Mouse (Mus musculus): Measurements from ENCODE around the gene Lrfn1.
A peak's percentile ranks its signal among the peaks of the same experiment; 100 is the strongest.

Lrfn1 gene

DNA sequence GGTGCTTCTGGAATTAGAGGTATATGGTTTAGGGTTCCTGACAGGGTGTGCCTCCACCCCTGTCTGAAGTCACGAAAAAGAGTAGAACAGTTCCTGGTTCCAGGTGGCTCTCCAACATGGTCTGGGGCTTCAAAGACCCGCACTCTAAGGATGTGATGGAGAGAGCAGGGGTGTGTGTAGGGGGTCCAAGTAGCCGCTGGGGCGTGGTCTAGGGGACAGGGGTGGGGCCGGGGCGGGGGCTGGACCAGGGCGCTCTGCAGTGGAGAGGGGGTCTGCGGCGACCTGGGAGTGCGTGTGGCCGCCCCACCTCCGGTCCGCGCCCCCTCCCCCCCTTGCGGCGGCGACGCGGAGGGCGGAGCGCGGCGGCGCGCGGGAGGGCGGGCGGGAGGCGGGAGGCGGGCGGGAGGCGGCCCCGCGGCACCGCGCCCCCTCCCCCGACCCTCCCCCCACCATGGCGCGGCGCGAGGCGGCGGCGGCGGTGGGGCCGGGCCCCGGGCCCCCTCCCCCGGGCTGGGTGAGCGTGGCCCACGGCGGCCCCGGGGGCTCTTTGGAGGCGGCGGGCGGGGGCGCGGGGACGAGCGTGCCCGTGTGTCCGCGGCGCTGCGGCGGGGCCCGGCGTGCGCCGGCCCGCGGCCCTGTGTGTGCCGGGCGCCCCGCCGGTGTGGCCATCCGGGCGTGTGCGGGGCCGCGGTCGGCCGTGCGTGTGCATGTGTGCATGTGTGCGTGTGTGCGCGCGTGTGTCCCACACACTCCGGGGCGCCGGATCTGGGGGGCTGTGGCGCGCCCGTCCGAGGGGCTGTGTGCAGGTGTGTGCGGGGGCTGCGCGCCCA lies at the start of gene Lrfn1:
TSS of gene Lrfn1 (plus strand) at position 450 of the 830 bp plus-strand sequence.
- DNase-seq (ENCODE audit: low spot score in 2 of 2), result no peak

DNA sequence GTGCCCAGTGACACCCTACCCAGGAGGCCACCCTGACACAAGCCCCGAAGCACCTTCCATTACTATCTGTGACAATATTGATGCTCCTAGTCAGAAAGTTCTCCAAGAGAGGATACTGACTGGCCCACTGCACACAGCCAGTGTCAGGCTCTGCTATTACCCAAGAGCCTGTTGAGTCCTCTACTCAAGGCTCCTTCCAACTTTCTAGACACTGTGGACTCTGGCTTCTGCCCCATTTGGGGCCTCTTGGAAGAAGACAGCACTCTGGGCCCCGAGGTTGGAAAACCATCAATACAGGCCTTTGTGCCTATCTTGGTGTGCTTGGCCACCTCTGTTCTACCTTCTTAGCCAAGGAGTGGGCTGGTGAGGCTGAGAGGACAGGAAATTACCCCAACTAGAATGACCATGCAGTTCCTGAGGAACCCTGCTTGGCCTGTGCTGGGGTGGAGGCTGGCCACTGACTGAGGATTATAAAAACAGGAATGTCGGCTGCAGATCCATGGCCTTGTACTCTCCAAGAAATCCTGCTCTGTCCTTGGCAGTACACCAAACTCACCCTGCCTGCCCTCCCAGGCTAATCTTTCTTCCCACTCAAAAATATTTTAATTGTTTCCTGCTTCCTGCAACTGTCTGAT lies 40.8 kb upstream of the Lrfn1 start:
- DNase-seq (ENCODE audit: low spot score in 2 of 2), result no peak

DNA sequence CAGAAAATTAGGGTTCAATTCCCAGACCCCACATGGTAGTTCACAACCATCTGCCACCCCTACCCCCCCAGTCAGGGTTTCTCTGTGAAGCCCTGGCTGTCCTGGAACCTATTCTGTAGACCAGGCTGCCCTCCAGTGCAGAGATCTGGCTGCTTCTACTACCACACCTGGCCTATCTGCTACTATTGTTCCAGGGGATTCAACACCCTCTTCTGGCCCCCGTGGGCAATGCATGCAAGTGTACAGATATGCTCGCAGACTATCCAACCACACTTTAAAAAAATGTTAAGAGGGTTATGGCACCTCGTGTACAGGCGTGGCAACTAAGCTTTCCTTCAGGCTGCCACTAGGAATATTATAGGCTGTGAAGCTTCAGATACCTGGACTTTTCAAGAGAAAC lies 39.0 kb upstream of the Lrfn1 start:
- no peak for DNase-seq (ENCODE audit: low spot score in 2 of 2)

DNA sequence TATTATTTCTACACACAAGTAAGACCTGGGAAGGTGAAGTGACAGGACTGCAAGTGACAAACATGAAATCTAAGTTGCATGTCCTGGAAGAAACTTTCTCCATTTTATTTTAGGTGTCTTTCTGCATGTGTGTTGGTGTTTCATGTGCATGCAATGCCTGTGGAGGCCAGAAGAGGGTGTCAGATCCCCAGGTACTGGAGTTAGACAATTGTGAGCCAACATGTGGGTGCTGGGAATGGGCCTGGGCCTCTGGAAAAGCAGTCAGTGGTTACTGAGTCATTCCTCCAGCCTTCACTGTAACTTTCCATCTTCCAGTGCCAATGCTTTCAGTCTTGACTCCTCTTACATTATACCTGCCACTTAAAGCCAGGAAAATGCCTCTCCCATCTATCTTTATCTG lies 34.4 kb upstream of the Lrfn1 start:
- no peak for DNase-seq (ENCODE audit: low spot score in 2 of 2)

DNA sequence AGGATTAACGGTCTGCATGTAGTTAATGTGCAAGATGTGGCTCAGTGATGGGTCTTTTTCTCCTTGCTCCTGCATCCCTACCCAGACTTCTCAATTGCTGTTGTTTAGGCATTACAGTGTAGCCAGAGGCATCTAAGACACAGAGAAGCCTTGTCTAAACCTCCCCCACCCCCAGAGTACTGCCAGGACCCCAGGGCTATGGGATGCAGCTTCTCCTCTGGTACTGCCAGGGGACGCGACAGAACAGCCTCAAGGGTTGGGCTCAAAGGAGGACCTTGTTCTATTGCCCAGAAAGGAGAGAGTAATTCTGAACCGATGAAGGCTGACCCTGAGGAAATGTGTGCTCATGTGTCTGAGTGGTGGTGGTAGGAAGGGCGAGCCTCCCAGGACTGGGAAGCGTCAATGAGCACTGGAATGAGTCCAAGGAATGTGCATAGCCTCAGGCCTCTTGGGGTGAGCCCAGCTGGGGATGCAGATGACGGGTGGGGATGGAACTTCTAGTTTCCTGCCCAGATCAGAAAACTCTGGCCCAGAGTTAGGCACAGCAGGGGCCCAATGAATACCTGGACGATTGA lies 33.6 kb upstream of the Lrfn1 start:
- peak in 1 of 2 experiments; percentile 26 for DNase-seq (ENCODE audit: low spot score in 2 of 2)

DNA sequence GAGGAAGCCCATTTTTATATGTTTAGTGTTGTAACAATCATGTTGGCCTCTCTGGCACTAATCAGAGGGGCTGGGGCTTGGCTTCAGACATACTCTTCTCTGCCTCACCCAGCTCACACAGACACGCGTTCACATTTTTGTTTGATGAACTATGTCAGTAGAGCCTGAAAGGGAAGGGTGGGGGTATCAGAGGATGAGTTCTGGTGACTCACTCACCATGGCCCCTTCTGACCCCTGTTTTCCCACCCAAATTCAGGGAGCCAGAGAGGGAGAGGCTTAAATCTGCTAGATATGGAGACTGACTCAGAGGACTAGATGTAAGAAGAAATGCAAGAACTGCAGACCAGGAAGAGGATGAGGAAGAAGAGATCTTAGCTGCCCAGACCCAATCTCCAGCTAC lies 32.4 kb upstream of the Lrfn1 start:
- DNase-seq (ENCODE audit: low spot score in 2 of 2), result no peak

DNA sequence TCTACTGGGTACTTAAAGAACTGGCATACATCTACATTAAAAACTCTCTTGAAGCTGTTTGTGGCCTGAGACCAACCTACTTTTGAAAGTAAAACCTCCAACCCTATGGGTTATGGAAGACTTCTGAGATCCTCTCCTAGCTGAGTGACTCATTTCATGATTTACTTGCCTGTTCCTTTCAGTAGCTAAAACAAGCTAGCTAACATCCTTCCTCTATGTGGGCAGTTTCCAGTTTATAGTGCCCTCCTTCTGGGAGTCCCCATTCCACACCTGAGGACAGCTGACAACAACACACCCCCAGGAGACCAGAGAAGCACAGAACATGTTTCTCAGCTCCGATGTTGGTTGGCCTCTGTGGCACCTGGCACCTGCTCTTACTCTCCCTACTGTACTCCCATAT lies 28.8 kb upstream of the Lrfn1 start:
- no peak for DNase-seq (ENCODE audit: low spot score in 2 of 2)

DNA sequence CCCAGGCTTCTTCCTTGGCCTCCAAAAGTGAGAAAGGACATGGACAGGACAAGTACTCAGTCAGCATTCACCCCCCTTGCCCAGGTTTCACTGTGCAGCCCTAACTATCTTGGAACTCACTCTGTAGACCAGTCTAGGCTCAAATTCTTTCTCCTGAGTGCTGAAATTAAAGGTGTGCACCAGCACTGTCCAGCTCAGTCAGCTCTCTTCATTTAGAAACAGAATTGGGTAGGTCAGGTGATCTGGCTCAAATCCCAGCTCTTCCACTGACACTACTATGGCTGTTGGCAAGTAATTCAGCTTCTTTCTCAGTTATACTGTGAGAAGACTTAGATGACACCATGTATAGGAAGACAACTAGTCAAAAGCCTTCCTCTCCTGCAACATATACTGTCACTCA lies 24.0 kb upstream of the Lrfn1 start:
- DNase-seq (ENCODE audit: low spot score in 2 of 2), result no peak

DNA sequence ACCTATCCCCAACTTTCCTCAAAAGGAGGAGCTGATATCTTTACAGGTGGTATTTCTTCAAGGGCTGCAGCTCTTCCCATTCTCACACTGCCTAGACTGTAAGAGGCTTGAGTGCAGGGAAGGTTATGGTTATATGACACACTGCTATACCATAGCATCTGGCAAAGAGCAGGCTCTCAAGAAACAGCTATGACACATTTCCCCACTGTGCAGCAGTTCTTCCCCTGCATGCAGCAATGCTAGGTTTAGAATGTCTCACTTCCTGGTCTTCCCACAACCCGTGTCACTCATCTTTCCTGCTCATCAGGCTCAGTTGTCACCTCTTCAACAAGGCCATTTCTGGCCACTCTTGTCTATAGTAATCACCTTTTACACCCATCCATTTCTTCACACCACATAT lies 21.3 kb upstream of the Lrfn1 start:
- no peak for DNase-seq (ENCODE audit: low spot score in 2 of 2)

DNA sequence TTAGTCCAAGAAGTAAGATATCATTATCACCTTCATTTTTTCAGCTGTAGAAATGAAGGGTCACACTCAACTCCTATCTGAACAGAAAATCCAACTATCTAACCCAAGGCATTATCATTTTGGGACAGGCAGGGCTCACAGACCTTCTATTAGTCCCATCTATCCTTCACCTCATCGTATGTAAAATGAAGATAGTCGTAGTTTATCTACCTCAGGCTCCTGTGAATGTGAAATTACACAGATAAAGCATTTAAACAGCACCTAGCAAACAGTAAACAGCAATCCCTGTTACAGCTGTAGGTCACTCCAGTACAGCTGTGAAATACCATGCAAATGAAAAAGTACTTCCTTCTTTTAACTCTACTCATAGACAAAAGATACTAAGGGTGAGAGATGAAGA lies 19.5 kb upstream of the Lrfn1 start:
- DNase-seq (ENCODE audit: low spot score in 2 of 2), result no peak

DNA sequence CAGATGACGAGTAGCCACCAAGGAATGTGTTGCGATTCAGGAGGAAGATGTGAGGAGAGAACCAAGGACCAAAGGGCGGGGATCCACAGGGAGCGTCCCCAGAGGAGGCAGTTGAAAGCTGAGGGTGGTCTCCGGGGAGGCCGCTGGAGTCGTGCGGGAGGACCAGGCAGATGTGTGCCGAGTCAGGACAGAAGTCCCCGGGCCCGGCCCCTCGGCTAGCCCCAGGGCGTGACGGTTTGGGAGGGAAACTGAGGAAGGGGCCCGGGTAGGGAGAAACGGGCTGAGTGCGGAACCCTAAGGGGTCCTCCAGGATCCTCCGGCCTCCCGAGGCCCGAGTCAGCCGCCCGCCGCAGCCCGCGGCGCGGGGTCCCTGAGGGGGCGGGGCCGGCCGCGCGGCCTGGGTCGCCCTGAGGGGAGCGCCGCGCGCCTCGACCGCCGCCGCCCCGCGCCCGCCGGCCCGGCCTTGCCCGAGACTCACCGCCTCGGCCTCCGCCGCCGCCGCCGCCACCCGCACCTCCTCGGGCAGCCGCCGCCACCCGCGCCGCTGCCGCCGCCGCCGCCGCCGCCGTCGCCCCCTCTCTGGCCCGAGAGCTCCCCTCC lies 16.0 kb upstream of the Lrfn1 start:
- DNase-seq (ENCODE audit: low spot score in 2 of 2), result peak; percentile 28 to 39

DNA sequence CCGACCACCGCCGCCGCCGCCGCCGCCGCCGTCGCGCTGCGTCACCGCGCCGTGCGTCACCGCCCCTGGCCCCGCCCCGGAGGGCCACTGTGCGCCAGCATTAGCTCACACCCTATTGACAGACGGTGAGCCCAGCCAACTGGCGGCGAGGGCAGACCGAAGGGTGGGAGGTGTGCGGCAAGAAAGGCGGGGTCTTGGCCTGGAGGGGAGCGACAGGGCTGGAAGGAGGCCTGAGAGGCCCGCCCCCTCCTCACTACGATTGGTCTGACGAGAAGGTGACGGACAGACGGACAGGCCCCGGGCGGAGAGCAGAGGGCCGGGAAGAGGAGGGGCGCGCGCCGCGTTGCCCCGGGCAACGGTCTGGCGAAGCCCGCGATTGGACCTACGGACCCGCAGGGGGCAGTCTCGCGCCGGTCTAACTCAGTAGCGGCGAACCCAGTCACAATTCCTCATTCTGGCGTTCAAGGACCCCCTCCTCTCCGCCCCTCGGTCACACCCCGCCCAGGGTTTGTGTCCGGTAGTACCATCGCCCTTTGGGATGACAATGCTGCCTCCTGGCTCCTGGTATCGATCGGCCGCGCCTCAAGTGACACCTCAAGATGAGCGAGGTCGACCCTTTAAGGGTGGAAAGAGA lies 15.4 kb upstream of the Lrfn1 start:
- DNase-seq (ENCODE audit: low spot score in 2 of 2), result peak; percentile 100

DNA sequence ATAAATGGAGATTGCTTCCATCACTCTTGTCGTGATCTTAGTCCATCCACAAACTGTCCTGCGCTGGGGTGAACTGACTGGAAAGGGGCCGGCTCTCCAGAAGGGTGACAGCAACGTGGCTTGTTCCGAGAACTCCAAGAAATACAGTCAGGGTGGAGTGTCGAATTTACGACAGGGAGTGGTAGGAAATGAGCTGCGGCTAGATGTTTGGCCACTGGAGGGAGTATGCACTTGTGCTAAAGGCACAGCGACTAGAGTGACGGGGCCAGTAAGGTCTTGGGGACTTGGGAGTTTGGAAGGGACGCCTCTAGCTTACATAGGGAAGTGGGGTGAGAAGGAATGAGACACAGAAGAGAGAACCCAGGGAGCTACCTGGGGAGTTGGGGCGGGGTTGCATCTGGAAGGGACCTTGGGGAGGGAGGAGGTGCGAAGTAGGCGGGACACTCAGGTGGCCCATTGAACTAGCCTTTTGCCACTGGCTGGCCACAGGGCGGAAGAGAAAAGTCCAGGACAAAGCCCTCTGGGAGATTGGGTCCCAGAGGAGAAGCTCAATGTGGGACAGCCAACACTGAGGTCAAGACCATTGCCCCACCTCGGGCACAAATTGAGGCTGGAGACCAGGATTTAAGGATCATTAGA lies 14.7 kb upstream of the Lrfn1 start, which contains the start of gene Gmfg:
TSS of gene Gmfg (plus strand) at position 516 of the 639 bp plus-strand sequence.
- peak; percentile 81 to 90 for DNase-seq (ENCODE audit: low spot score in 2 of 2)

DNA sequence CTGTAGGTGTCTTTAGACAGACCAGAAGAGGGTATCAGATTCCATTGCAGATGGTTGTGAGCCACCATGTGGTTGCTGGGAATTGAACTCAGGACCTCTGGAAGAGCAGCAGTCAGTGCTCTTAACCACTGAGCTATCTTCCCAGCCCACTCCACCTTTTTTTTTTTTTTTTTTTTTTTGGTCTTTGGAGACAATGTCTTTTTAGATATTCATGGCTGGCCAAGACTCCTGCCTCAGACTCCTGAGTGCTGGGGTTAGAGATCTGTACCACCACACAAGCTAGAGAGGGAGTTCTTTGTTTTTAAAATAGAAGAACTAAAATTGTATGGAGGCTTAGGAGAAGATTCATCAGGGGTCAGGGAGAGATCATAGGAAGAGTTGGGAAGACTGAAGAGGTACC lies 13.8 kb upstream of the Lrfn1 start:
- no peak for DNase-seq (ENCODE audit: low spot score in 2 of 2)

DNA sequence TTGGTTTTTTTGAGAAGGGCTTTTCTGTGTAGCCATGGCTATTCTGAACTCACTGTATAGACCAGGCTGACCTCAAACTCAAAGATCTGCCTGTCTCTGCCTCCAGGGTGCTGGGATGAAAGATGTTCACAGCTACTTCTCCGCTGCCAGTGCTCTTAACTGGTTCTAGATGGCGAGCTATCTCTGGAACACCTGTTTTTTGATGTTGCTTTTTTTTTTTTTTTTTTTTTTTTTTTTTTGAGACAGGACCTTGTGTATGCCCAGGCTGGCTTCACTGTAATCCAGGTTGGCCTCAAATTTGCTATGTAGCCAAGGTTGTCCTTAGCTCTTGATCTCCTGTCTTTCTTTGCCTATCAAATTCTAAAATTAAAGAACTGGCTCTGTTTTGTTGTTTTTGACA lies 13.0 kb upstream of the Lrfn1 start:
- DNase-seq (ENCODE audit: low spot score in 2 of 2), result no peak

DNA sequence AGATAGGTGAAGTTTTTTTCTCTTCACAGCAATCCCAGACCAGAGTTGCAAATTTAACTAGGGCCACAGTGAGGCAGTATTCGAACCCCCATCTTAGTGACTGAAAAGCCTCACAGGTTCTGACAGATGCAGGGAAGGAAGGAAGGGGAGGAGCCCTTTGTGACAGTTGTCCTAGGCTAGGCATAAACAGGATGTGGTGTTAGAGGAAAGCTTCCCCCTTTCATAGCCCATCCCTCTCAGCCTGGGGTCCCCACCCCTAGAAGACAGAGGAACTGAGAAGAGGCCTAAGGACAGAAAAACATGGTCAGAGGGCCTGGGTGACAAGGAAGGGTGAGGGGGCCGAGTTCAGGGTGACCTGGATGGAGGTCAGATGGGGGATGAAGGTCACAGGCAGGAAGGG lies 11.0 kb upstream of the Lrfn1 start:
- DNase-seq (ENCODE audit: low spot score in 2 of 2), result peak; percentile 90 to 92

DNA sequence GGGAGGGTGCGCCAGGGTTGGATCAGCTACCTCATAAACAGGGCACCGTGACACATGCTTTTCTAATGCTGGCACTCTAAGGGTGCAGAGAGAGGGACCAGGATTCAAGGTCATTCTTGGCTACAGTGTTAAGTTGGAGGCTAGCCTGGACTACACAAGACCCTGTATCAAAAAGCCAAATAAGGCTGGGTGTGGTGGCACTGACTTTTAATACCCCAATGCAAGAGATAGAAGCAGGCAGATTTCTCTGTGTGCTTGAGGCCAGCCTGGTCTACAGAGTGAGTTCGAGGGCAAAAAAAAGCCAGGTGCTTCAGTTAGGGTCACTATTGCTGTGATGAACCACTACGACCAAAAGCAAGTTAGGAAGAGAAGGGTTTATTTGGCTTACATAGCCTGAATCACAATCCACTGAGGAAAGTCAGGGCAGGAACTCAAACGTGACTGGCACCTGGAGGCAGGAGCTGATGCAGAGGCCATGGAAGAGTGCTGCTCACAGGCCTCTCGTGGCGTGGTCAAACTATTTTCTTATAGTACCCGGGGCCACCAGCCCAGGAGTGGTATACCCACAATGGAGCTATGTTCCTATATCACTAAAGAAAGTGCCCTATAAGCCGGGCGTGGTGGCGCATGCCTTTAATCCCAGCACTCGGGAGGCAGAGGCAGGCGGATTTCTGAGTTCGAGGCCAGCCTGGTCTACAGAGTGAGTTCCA lies 9.8 kb upstream of the Lrfn1 start:
- DNase-seq (ENCODE audit: low spot score in 2 of 2), result no peak

DNA sequence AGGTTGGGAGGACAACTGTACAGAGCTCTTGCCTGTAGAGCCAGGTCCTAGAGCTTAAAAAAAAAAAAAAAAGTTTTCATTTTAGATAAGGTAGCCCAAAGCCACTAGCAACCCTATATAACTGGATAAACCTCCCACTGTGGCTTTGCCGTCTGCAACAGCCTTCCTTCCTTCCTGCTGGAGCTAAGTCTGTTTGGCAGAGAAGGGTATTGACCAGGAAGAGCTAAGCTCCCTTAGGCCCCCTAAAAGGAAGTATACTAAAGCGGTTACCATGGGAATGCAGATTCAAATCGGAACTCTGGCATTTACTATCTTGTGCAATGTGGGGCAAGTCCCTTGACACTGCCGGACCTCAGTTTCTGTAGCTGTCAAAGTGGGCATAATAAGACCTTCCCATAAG lies 9.1 kb upstream of the Lrfn1 start:
- DNase-seq (ENCODE audit: low spot score in 2 of 2), result peak; percentile 51 to 63

DNA sequence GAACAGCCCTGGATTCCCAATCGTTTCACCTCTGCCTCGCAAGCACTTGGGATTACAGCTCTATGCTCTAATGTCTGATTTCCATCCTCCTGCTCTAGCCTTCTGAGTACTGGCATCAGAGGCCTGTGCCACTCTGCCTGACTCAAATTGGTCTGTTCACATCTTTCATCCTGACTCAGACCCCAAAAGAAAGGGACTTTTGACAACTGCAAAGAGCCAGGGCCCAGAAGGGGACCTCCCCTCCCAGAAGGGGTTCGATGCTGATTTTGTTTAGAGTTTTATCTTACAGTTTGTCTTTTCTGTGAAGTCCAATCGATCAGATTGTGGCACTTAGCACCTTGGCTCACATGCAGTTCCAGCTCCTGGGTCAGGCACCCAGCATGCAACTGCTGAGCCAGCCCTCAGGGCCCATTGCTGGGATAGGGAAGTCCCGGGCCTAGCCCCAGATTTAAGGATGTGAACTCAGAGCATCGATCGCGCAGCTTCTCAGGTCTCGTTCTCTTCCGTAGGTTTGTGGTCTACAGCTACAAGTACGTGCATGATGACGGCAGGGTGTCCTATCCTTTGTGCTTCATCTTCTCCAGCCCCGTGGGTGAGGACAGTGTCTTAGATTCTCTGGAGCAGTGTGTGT lies 7.3 kb upstream of the Lrfn1 start:
- no peak for DNase-seq (ENCODE audit: low spot score in 2 of 2)

DNA sequence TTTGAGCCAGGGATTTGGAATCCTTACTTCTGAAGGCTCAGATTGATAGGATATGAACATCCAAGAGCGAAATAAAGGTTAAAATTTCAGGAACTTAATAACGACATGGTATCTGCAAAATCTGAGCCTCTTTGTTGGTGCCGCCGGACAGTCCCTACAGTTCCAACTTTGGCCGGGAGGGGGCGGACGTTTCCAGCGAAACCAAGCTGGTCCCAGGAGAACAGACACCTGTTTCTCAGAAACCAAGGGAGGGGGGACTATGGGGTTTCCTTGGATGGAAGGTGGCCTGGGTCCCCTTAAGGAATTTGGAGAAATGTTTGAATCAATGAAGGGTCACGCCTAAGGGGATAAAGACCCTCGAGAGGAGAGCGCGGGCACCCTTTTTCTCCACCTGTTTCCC lies 5.3 kb upstream of the Lrfn1 start:
- DNase-seq (ENCODE audit: low spot score in 2 of 2), result peak; percentile 62 to 69
